Mouse (Mus musculus): ENCODE results near the gene Sept7.
"Not testable (repeated sequence)": the region's sequence is repeated elsewhere in the genome, so short reads cannot be mapped to it uniquely, and the experiment has no call there.

The Sept7 gene

GRCm38 (mm10) chr9:25252283-25252726, at the start of gene Sept7:
Sept7 (plus strand) TSS chr9:25252439.
- peak; percentile 99 for DNase-seq

DNA sequence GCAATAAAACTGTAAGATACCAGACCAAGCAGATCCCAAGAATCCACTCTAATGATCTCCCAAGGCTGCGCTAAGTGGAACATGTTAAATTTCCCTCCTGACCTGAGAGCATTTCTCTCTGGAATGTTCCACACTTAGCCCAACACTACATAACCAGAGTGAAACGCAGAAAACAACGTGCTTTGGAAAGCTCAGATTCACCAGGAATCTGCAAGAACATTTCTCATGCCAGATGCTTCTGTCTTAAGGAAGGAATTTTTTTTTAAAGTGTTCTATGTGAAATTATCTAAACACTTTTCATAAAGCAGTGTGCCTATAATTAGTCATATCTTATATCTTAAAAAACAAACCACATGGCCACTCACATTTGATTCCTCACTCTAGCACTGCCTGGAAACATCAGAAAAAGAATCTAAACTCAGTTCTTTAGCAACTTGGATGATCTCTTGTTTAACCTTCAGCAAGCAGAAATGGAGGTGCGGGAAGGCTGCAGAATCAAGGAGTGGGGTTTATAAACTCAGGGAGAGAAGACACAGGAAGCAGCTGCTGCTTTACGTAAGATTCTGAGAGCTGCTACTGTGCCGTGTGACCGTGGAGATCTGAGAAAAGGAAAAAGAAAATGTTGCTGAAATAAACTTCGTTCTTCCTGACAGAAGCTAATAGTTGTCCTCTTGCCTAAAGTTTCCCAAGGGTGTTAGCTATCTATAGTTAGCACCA, 44.0 kb upstream of the Sept7 start:
- DNase-seq = no peak

DNA sequence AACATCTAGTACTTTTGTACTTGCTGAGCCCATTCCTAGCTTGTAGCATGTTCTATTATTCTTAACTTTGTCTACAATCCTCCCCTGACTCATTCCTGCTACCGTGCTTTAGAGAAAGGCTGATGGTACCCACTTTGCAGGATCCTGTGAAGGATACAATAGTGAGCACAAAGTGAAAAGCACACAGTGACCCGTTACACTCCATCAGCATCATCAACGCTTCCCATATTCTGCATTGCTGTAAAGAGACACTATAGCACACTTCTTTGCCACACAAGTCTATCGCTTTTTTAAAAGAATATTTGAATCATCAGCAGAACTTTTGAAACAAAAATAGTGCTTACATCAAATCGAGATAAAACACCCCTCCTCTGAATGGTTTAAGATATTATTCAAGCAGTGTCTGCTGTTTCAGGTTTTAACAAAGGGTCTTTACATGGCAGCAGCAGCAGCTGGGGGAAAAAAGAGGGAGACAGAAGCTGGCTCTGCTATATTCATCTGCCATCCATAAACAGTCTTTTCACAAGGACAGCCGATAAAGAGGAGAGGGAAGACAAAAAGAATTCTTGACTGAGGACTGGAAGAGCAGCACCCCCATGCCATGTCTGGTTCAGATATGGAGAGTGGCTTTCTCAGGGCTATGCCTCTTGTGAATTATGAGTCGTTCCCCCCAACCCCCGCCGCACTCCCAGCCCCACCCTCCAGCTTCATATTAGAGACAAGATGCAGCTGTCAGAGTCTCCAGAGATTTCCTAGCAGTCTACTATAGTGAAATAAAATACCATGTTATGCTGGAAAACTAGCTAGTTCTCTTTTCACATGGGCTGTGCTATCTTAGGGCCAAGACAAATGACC, 39.7 kb upstream of the Sept7 start:
- DNase-seq = no peak

DNA sequence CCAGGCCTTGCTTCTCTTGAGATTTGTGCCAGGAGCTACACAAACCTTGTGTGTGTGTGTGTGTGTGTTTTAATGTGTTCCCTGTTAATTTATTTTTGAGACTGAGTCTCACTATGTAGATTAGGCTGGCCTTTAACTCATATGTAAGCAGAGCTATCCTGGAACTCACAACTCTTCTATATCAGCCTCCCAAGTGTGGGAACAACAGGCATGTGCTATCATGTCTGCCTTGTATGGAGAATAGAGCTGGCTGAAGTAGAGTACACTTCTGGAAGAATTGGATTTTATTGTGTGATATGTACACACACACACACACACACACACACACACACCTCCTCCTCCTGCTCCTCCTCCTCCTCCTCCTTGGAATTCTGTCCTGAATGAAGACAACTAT, 39.1 kb upstream of the Sept7 start:
- no peak for DNase-seq

GRCm38 (mm10) chr9:25215411-25215810, 36.8 kb upstream of the Sept7 start:
- no peak for DNase-seq

DNA sequence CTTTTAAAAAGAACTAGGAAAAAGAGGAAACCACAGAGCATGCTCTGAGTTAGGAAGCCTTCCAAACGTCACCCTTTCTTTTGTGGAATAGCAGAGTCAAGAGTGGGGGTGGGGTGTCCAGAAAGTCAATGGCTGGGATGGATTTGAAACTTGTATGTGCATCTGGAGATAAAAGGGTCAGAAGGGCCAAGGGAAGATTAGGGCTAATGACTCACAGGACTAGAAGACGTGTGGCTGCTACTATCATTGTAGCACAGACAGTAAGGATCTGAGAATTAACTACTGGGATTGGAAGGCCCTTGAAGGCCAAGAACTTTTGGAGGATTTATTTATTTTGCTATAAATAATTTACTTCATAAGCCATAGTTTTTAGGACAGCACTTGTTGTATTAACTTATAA, 36.0 kb upstream of the Sept7 start:
- DNase-seq = no peak

GRCm38 (mm10) chr9:25218954-25219353, 33.3 kb upstream of the Sept7 start:
- DNase-seq = no peak

DNA sequence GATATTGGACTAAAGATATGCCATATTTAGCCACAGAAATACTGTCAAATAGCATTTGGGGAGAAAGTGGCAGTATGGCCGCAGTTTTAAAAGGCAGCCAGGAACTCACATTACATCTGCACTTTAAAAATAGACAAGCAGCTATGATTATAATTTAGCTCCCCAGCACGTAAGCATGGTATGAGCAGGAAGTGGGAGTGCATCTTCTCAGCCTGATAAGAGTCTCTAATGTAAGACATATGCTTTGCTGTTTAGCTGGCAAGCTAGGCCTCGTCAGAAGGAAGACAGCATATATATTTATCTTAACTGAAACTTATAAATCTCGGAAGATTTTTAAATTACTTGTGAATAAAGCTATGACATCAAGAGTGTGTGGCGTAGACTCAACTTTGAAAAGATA, 32.4 kb upstream of the Sept7 start:
- DNase-seq = no peak

- DNase-seq = no peak
These were observed 27.3 kb upstream of the Sept7 start for GRCm38 (mm10) chr9:25224959-25225358.

- no peak for DNase-seq
These were observed 22.5 kb upstream of the Sept7 start for GRCm38 (mm10) chr9:25229740-25230139.

DNA sequence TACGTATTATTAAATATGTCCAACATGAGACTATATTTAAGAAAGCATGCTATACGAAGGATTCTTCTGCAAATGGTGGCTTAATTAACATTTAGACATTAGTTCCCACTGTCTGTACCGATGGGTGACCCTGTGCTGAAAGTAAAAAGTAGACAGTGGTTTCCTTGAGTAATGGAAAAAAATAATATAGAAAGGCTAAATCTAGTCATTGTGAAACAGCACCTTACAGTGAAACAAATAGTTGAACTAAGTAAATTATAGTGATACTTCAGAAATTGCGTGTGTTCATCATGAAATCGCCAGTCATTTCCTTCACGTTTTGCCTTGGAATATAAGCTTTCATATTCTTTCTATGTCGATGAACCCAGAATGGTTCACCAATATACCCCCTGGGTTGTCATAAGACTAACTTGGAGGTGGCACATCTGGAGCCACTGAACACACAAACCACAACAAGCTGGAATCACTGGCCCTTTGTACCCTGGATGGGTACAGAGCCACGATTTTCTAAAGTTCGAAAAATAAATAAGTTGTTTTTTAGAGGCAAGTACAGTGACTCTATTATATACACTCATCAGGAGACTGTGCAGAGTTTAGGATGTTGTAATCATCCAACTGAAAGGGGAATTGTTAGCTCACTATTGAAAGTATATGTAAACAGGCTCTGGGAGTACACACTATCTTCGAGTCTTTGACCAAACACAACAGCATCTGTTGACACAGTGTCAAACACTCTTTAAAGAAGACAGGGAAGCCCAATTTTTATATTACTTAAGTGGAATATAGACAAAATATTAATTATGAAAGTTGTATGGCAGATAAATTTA, 21.8 kb upstream of the Sept7 start:
- no peak for DNase-seq

DNA sequence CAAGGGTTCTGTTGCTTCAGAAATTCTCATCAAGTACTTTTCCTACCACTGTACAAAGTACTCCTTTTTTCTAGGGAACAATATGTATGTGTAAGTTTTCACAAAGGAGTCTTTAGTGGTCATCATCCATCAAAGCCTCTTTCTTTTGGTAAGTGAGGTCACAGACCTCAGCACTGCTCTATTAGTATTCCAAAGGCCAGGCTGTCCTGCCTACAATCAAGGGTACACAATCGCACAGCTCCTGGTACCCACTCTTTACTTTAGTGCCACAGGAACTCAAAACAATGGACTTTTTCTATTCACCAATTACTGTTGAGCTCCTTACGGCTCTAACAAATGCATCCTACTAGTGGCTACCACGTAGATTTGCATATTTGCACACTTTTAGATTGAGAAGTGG, 11.2 kb upstream of the Sept7 start:
- no peak for DNase-seq

DNA sequence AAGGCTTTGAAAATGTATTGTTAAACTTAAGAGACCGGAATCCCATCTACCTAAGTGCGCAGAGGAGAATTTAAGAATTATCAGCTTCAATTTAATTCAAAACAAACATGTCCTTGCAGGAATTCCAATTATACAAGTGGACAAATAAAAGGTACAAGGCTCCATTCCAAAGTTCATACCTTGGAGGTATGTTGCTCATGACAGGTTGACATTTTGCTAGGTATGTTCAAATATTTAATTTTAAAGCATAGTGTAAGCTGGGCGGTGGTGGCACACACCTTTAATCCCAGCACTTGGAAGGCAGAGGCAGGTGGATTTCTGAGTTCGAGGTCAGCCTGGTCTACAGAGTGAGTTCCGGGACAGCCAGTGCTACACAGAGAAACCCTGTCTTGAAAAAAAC, 10.5 kb upstream of the Sept7 start:
- DNase-seq = not testable (repeated sequence)

GRCm38 (mm10) chr9:25242266-25242665, 10.0 kb upstream of the Sept7 start:
- no peak for DNase-seq

DNA sequence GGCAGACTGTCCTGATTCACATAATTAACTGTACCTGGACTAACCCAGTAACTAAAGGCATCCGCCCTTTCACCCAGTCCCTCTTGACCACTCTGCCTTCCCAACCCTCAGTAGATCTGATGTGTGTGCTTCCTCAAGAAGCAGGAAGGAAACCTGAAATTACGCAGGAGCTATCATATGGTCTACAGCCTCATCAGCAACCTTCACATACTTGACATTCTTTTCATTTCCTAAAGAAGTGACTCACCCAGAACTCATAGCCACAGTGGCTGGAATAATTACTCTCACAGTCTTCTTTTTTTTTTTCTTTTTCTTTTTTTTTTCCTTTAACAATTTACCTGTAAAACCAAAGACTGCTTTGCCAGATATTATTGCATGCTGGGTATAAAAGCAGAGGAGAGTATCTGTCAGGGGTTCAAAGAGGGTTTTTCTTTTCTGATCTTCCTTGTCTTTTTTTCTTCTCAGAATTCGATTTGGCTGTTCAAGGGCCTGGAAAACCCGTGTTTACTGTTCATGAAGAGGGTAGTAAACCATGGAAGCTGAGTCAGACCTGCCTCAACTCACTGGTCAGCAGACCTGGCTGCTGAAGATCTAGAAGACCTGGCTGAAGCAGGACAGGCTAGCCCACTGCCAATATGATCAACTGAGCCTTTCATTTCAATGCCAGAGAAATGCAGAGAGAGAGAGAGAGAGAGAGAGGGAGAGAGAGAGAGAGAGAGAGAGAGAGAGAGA, 8.1 kb upstream of the Sept7 start:
- no peak for DNase-seq

DNA sequence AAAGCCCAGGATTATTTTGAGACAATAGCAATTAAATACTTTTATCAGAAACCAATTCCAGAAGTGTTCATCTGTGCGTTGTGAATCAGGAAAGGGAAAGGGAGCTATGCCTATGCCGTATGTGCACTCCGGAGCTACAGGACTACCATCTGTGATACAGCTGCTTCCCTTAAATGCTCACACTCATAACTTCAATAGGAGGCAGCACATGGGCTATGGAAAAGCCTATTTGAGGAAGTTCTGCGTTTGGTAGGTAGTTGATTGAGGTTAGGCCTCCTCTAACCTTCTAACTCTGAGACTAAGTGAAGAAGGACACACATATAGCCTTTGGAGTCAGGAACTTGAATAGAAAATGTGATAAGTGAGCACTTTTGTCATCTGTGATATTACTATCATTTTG, 7.1 kb upstream of the Sept7 start:
- no peak for DNase-seq

GRCm38 (mm10) chr9:25246508-25246907, 5.7 kb upstream of the Sept7 start:
- no peak for DNase-seq

DNA sequence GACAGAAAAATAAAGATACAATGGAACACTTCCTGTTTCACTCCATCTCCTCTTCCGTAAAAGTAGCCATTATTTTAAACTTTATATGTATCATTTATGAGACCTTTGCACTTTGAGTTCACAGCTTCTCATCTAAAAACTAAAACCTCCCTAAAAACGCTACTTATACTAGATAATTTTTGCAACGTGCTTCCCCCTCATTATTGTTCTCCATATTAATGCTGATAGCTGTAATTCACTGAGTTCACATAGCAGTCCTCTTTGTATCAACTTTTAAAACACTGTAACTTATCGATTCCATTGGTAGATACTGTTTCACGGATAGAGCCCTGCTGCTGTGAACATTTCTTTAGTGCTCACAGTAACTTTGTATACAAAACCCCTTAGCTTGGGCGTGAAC, 1.1 kb upstream of the Sept7 start:
- no peak for DNase-seq

GRCm38 (mm10) chr9:25251611-25252282, 492 bp upstream of the Sept7 start:
- DNase-seq = peak; percentile 88 to 94

DNA sequence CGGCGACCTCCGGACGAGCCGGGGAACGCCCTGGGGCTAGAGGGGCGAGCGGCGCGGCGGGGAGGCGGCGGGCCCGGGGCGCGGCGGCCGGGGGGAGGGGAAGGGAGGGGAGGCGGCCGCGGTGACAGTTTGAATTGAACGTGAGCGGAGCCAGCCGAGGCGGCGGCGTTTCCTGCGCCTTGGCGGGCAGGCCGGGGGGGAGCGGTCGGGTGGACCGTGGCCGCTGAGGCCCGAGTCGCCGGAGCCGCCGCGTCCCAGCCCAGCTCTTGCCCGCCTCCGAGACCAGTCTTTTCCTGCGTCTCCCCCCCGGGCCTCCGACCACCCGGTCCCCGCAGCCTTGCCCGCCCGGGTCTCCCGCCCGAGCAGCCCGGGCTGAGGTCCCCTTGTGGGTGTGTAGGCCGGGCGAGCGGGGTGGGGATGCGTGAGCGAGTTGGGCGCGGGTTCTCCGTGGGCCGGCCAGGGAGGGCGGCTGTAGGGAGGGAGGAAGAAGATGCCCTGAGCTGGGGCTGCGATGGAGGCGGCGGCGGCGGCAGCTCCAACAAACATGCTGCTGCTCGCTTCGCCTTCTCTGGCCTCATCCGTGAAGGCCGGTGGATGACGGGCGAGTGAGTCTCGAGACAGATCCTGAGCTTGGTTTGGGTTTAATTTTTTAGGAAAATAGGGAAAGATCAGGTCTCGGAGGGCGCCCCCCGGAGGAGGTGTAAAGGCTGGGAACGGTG, 679 bp downstream of the Sept7 start:
- DNase-seq = peak; percentile 67 to 76

- no peak for DNase-seq
These were observed 1.2 kb downstream of the Sept7 start for GRCm38 (mm10) chr9:25253478-25253824.

DNA sequence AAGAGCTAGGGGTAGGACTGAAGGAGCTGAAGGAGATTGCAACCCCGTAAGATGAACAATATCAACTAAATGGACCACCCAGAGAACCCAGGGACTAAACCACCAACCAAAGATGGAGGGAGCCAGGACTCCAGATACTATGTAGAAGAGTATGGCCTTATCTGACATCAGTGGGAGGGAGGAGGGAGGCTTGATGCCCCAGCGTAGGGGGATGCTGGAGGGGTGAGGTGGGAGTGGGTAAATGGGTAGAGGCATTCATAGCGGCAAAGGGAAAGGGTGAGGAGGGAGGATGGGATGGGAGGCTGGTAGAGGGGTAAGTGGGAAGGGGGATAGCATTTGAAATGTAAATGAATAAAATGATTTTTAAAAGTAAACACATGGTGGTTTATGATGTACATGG, 8.2 kb downstream of the Sept7 start:
- DNase-seq = no peak
